In the genomic region with DNA sequence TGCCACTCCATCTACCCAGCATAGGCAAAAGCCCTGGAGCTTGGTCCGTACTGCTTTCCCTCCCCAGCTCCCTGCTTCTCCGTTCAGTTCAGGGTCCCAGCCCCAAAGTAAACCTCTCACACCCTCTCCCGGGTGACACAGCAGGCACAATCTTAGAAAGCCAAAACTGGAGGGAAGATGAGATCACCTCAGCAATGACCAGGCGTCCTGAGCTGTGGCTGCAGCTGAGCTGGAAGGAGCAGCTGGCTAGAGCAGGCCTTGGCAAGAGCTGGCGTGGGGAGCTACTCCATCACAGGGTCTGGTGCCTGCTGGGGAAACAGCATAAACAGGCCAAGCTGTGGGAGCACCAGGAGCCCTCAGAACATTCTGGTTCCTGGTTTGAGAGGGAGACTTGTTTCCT, we compare ENCODE assay signal across 23 mouse cellular contexts. TPM values are rescaled to one million over a fixed set of nuclear protein-coding genes. Genes with fewer than 3 reads are reported as not detected.
A peak's percentile ranks its signal among the peaks of the same experiment; 100 is the strongest.
DNase-seq lines count a peak whose midpoint lies in the region; TF ChIP-seq lines count a peak whose summit lies in the region.
"Had no signal": no experiment of that assay in that cellular context is flagged by ENCODE, and none has a peak within 500 bp of the region (broad histone marks: within the 10 kb centered on the region; RNA-seq: fewer than 3 reads in every experiment).

No protein-coding gene starts in this region.

- DNase-seq in adrenal gland, postnatal 10 days: peak; percentile 19
- no peak for DNase-seq in adrenal gland, adult 18-20 months (ENCODE audit: low spot score in 2 of 2)
- DNase-seq in gastrocnemius, postnatal 14 days: peak; percentile 51
- DNase-seq in gastrocnemius, postnatal 36 days: no peak
- peak; percentile 44 for DNase-seq in MN1 (ENCODE audit: low spot score)
- no peak for DNase-seq in ovary, postnatal 10 days (ENCODE audit: low spot score)
- DNase-seq: cerebellum, adult 11-12 months; cerebellum, postnatal 14 days; heart, postnatal 14 days; kidney, adult 2 months; layer of hippocampus, adult 9-11 months; right cerebral cortex, adult 18-20 months; right cerebral cortex, postnatal 4 days; thymus, adult 2 months; thymus, postnatal 4 days had no signal

- H3K4me2 ChIP-seq in myocyte (ENCODE audit: low read depth): no peak overlapping the region
- H3K4me2 ChIP-seq: embryonic facial prominence, embryonic 12.5 days; forebrain, embryonic 13.5 days; heart, embryonic 12.5 days; hindbrain, embryonic 14.5 days had no signal

- no peaks in the 10 kb centered on the region for H3K36me3 ChIP-seq in myocyte (ENCODE audit: control insufficient read depth, insufficient read depth)
- H3K36me3 ChIP-seq: embryonic facial prominence, embryonic 12.5 days; heart, embryonic 12.5 days; midbrain, embryonic 10.5 days had no signal

- no peak overlapping the region for H3K4me3 ChIP-seq in myocyte
- H3K4me3 ChIP-seq: embryonic facial prominence, embryonic 12.5 days; forebrain, embryonic 13.5 days; heart, embryonic 12.5 days; left cerebral cortex, adult 2 months; midbrain, embryonic 10.5 days had no signal

- intact Hi-C loops in gastrocnemius, postnatal 14 days (cut with DNase I; ENCODE audit: low total_unique reads): no loop called here
- intact Hi-C loops in gastrocnemius, postnatal 36 days (cut with DNase I): loop anchor here (5.0 kb wide), 2 partner anchors 42 to 83 kb away; no protein-coding TSS in a partner anchor

- no peak for TF ChIP-seq POLR2A in myocyte (IDR thresholded peaks at IDR 0.05; ENCODE audit: insufficient read length, low read depth)

- H3ac ChIP-seq in myocyte (ENCODE audit: control insufficient read depth, insufficient read length): no peak overlapping the region

- no peaks in the 10 kb centered on the region for H3K79me2 ChIP-seq in myocyte (ENCODE audit: control insufficient read depth, insufficient read depth)

- no peaks in the 10 kb centered on the region for H3K27me3 ChIP-seq in myocyte (ENCODE audit: control insufficient read depth, insufficient read depth, insufficient read length)
- H3K27me3 ChIP-seq: embryonic facial prominence, embryonic 12.5 days; heart, embryonic 12.5 days; Patski had no signal

TF ChIP-seq in myocyte, 11 proteins besides CTCF, POLR2A, EP300 and RAD21:
- TF ChIP-seq MYOG (IDR thresholded peaks at IDR 0.05; ENCODE audit: control insufficient read depth in 1 of 3, insufficient read depth in 1 of 3, insufficient read length in 2 of 3, low read depth in 2 of 3): peak in 2 of 3 experiments; percentile 29 to 71
- no peak for TF ChIP-seq USF1 (IDR thresholded peaks at IDR 0.05; ENCODE audit: low read depth)
- TF ChIP-seq MYOD1 (IDR thresholded peaks at IDR 0.05; ENCODE audit: control insufficient read depth in 1 of 3, insufficient read length in 2 of 3, low read depth in 2 of 3): peak in 2 of 3 experiments; percentile 34 to 62
- TF ChIP-seq POLR2AphosphoS2 (IDR thresholded peaks at IDR 0.05; ENCODE audit: insufficient read length, low read depth): no peak

RNA-seq across cellular contexts. Expression of a gene that starts 4.6 kb away (rescaled TPM):
- total RNA-seq in adrenal gland, postnatal 10 days (2021): 100 to 1,000 TPM in 1 of 2 experiments, 10 to 100 TPM in 1; 95.0 to 101 TPM
- total RNA-seq in adrenal gland, adult 18-20 months (2021): 100 to 1,000 TPM in 1 of 2 experiments, 10 to 100 TPM in 1; 37.9 to 116 TPM
- total RNA-seq in gastrocnemius, postnatal 14 days (2021): 10 to 100 TPM; 56.6 to 62.4 TPM
- 10 to 100 TPM; 86.3 to 90.2 TPM for total RNA-seq in gastrocnemius, postnatal 36 days (2021)
- polyA plus RNA-seq in myocyte (2012; fragmentation: generic; extraction: Trizol): 14.1 TPM

Comparison
In these comparisons a context has a peak if more than half of its experiments do, and no peak if none do; other contexts are left out.
1. DNase-seq: peak in adrenal gland, postnatal 10 days (single experiment), gastrocnemius, postnatal 14 days (single experiment) and MN1 (single experiment); none in adrenal gland, adult 18-20 months (0 of 2), gastrocnemius, postnatal 36 days (0 of 2) and ovary, postnatal 10 days (single experiment).